Mouse (Mus musculus): ENCODE data around the gene Gpr61. TPM values are rescaled to one million over a fixed set of nuclear protein-coding genes. Genes with fewer than 3 reads are reported as not detected.

Gene Gpr61
- polyA plus RNA-seq, 1 experiment from 2014 or later, result 0.02 TPM

- H3K4me1 ChIP-seq (ENCODE audit: control insufficient read depth, low read depth, low read length), result peaks cover 15% of the 10 kb centered on the region
- 44% methylated on average over 7 of the region's 7 CpGs for WGBS (ENCODE audit: insufficient replicate concordance)
- H3K4me3 ChIP-seq (ENCODE audit: low read depth, low read length), result no peak overlapping the region
- ATAC-seq (ENCODE audit: low read depth), result no peak
- no peaks in the 10 kb centered on the region for H3K9me3 ChIP-seq (replicated peaks; ENCODE audit: control insufficient read depth, low read length)
- H3K27me3 ChIP-seq (ENCODE audit: control insufficient read depth, insufficient read depth, low read depth, low read length), result no peaks in the 10 kb centered on the region
- no peak overlapping the region for H3K27ac ChIP-seq (ENCODE audit: low read length)
- no peak overlapping the region for H3K4me2 ChIP-seq (ENCODE audit: low read depth, low read length)
- no peak overlapping the region for H3K9ac ChIP-seq (ENCODE audit: low read depth, low read length)
- no peaks in the 10 kb centered on the region for H3K36me3 ChIP-seq (ENCODE audit: control insufficient read depth, insufficient read depth)
Observed at GRCm38 (mm10) chr3:108195941-108196590, 41.4 kb upstream of the Gpr61 start.

GRCm38 (mm10) chr3:108195287-108195686, 40.6 kb upstream of the Gpr61 start:
- Histone ChIP-seq H3K27me3 (ENCODE audit: control insufficient read depth, insufficient read depth, low read depth, low read length) (no peaks in the 10 kb centered on the region), H3K4me2 (ENCODE audit: low read depth, low read length) (no peak overlapping the region), H3K36me3 (ENCODE audit: control insufficient read depth, insufficient read depth) (no peaks in the 10 kb centered on the region), H3K27ac (ENCODE audit: low read length) (no peak overlapping the region), H3K9me3 (replicated peaks; ENCODE audit: control insufficient read depth, low read length) (no peaks in the 10 kb centered on the region), H3K9ac (ENCODE audit: low read depth, low read length) (no peak overlapping the region), H3K4me1 (ENCODE audit: control insufficient read depth, low read depth, low read length) (peaks cover 11% of the 10 kb centered on the region), H3K4me3 (ENCODE audit: low read depth, low read length) (no peak overlapping the region)
- no peak for ATAC-seq (ENCODE audit: low read depth)
- WGBS (ENCODE audit: insufficient replicate concordance), result 72% methylated on average over 4 of the region's 4 CpGs

GRCm38 (mm10) chr3:108193686-108194085, 39.0 kb upstream of the Gpr61 start:
- WGBS (ENCODE audit: insufficient replicate concordance), result 62% methylated on average over 4 of the region's 4 CpGs
- Histone ChIP-seq H3K4me1 (ENCODE audit: control insufficient read depth, low read depth, low read length) (peaks cover 3% of the 10 kb centered on the region; the same call in 1 of the 2 replicates), H3K36me3 (ENCODE audit: control insufficient read depth, insufficient read depth) (no peaks in the 10 kb centered on the region)

GRCm38 (mm10) chr3:108189897-108190296, 35.2 kb upstream of the Gpr61 start:
- H3K4me1 ChIP-seq (ENCODE audit: control insufficient read depth, low read depth, low read length), result peaks cover 13% of the 10 kb centered on the region
- no peaks in the 10 kb centered on the region for H3K36me3 ChIP-seq (ENCODE audit: control insufficient read depth, insufficient read depth)
- no peak overlapping the region for H3K9ac ChIP-seq (ENCODE audit: low read depth, low read length)
- H3K4me3 ChIP-seq (ENCODE audit: low read depth, low read length), result no peak overlapping the region
- 36% methylated on average over 5 of the region's 5 CpGs for WGBS (ENCODE audit: insufficient replicate concordance)
- H3K27me3 ChIP-seq (ENCODE audit: control insufficient read depth, insufficient read depth, low read depth, low read length), result peaks cover 34% of the 10 kb centered on the region
- no peaks in the 10 kb centered on the region for H3K9me3 ChIP-seq (replicated peaks; ENCODE audit: control insufficient read depth, low read length)
- H3K27ac ChIP-seq (ENCODE audit: low read length), result no peak overlapping the region
- ATAC-seq (ENCODE audit: low read depth), result no peak
- no peak overlapping the region for H3K4me2 ChIP-seq (ENCODE audit: low read depth, low read length)

More at GRCm38 (mm10) chr3:108193686-108194085, 39.0 kb upstream of the Gpr61 start:
- no peak for ATAC-seq (ENCODE audit: low read depth)
- Histone ChIP-seq H3K27ac (ENCODE audit: low read length) (no peak overlapping the region), H3K9me3 (replicated peaks; ENCODE audit: control insufficient read depth, low read length) (no peaks in the 10 kb centered on the region), H3K27me3 (ENCODE audit: control insufficient read depth, insufficient read depth, low read depth, low read length) (peaks cover 3% of the 10 kb centered on the region; the same call in 1 of the 2 replicates), H3K4me3 (ENCODE audit: low read depth, low read length) (no peak overlapping the region), H3K9ac (ENCODE audit: low read depth, low read length) (no peak overlapping the region), H3K4me2 (ENCODE audit: low read depth, low read length) (no peak overlapping the region)

GRCm38 (mm10) chr3:108188716-108189490, 34.2 kb upstream of the Gpr61 start:
- no peak overlapping the region for H3K4me3 ChIP-seq (ENCODE audit: low read depth, low read length)
- 57% methylated on average over 9 of the region's 9 CpGs for WGBS (ENCODE audit: insufficient replicate concordance)
- H3K27me3 ChIP-seq (ENCODE audit: control insufficient read depth, insufficient read depth, low read depth, low read length), result peaks cover 38% of the 10 kb centered on the region
- no peaks in the 10 kb centered on the region for H3K9me3 ChIP-seq (replicated peaks; ENCODE audit: control insufficient read depth, low read length)
- H3K4me1 ChIP-seq (ENCODE audit: control insufficient read depth, low read depth, low read length), result peaks cover 13% of the 10 kb centered on the region
- H3K9ac ChIP-seq (ENCODE audit: low read depth, low read length), result no peak overlapping the region
- H3K27ac ChIP-seq (ENCODE audit: low read length), result no peak overlapping the region
- H3K4me2 ChIP-seq (ENCODE audit: low read depth, low read length), result no peak overlapping the region
- no peaks in the 10 kb centered on the region for H3K36me3 ChIP-seq (ENCODE audit: control insufficient read depth, insufficient read depth)
- ATAC-seq (ENCODE audit: low read depth), result no peak

GRCm38 (mm10) chr3:108187111-108187795, 32.6 kb upstream of the Gpr61 start:
- ATAC-seq (ENCODE audit: low read depth), result no peak

GRCm38 (mm10) chr3:108186098-108187047, 31.7 kb upstream of the Gpr61 start, which contains the start of gene Amigo1:
Amigo1 (plus strand) TSS chr3:108186335.
- H3K9me3 ChIP-seq (replicated peaks; ENCODE audit: control insufficient read depth, low read length), result no peaks in the 10 kb centered on the region
- 2% methylated on average over 53 of the region's 100 CpGs for whole genome bisulfite sequencing (ENCODE audit: insufficient replicate concordance)
- H3K4me2 ChIP-seq (ENCODE audit: low read depth, low read length), result peak within 1 kb of the TSS; percentile 94
- peak within 1 kb of the TSS; percentile 64 for H3K9ac ChIP-seq (ENCODE audit: low read depth, low read length)
- H3K4me1 ChIP-seq (ENCODE audit: control insufficient read depth, low read depth, low read length), result peaks cover 13% of the 10 kb centered on the region
- H3K36me3 ChIP-seq (ENCODE audit: control insufficient read depth, insufficient read depth), result no peaks in the 10 kb centered on the region
- ATAC-seq (ENCODE audit: low read depth), result peak; percentile 64
- peaks cover 38% of the 10 kb centered on the region for H3K27me3 ChIP-seq (ENCODE audit: control insufficient read depth, insufficient read depth, low read depth, low read length)
- no peak within 1 kb of the TSS for H3K27ac ChIP-seq (ENCODE audit: low read length)
- peak within 1 kb of the TSS; percentile 69 for H3K4me3 ChIP-seq (ENCODE audit: low read depth, low read length)

More at GRCm38 (mm10) chr3:108187111-108187795, 32.6 kb upstream of the Gpr61 start:
- no peak overlapping the region for H3K27ac ChIP-seq (ENCODE audit: low read length)
- H3K4me1 ChIP-seq (ENCODE audit: control insufficient read depth, low read depth, low read length), result peaks cover 13% of the 10 kb centered on the region
- H3K9me3 ChIP-seq (replicated peaks; ENCODE audit: control insufficient read depth, low read length), result no peaks in the 10 kb centered on the region
- no peak overlapping the region for H3K9ac ChIP-seq (ENCODE audit: low read depth, low read length)
- no peak overlapping the region for H3K4me3 ChIP-seq (ENCODE audit: low read depth, low read length)
- H3K27me3 ChIP-seq (ENCODE audit: control insufficient read depth, insufficient read depth, low read depth, low read length), result peaks cover 38% of the 10 kb centered on the region
- H3K4me2 ChIP-seq (ENCODE audit: low read depth, low read length), result no peak overlapping the region
- 51% methylated on average over 20 of the region's 20 CpGs for WGBS (ENCODE audit: insufficient replicate concordance)
- no peaks in the 10 kb centered on the region for H3K36me3 ChIP-seq (ENCODE audit: control insufficient read depth, insufficient read depth)

GRCm38 (mm10) chr3:108185460-108186097, 30.9 kb upstream of the Gpr61 start:
- Histone ChIP-seq H3K36me3 (ENCODE audit: control insufficient read depth, insufficient read depth) (no peaks in the 10 kb centered on the region), H3K9ac (ENCODE audit: low read depth, low read length) (no peak overlapping the region; the same call in 1 of the 2 replicates), H3K27ac (ENCODE audit: low read length) (no peak overlapping the region), H3K4me2 (ENCODE audit: low read depth, low read length) (peak overlapping the region; percentile 94), H3K9me3 (replicated peaks; ENCODE audit: control insufficient read depth, low read length) (no peaks in the 10 kb centered on the region), H3K4me3 (ENCODE audit: low read depth, low read length) (peak overlapping the region; percentile 69), H3K4me1 (ENCODE audit: control insufficient read depth, low read depth, low read length) (peaks cover 13% of the 10 kb centered on the region), H3K27me3 (ENCODE audit: control insufficient read depth, insufficient read depth, low read depth, low read length) (peaks cover 38% of the 10 kb centered on the region)
- no peak for ATAC-seq (ENCODE audit: low read depth)
- WGBS (ENCODE audit: insufficient replicate concordance), result 3% methylated on average over 16 of the region's 16 CpGs
